Mouse (Mus musculus): ENCODE data around the gene Nup214. TPM values are rescaled to one million over a fixed set of nuclear protein-coding genes. Genes with fewer than 3 reads are reported as not detected.

Nup214 gene
- polyA plus RNA-seq, 1 experiment from 2014 or later = 58.8 TPM

- H3K4me3 ChIP-seq (replicated peaks; ENCODE audit: low read length) = no peak overlapping the region
- WGBS = 57% methylated on average over 5 of the region's 5 CpGs
Measured at GRCm38 (mm10) chr2:32102944-32103343, 128.7 kb downstream of the Nup214 start.

GRCm38 (mm10) chr2:32103557-32103956 lies 129.3 kb downstream of the Nup214 start:
- Histone ChIP-seq H3K4me3 (replicated peaks; ENCODE audit: low read length) (no peak overlapping the region), H3K27ac (ENCODE audit: low read length) (no peak overlapping the region), H3K9me3 (replicated peaks; ENCODE audit: control insufficient read depth, low read length) (no peaks in the 10 kb centered on the region), H3K4me1 (ENCODE audit: control insufficient read depth, insufficient read depth, low read length) (no peaks in the 10 kb centered on the region), H3K4me2 (ENCODE audit: low read depth, low read length) (no peak overlapping the region), H3K36me3 (ENCODE audit: control insufficient read depth, insufficient read depth, low read length) (no peaks in the 10 kb centered on the region), H3K9ac (ENCODE audit: low read length) (no peak overlapping the region), H3K27me3 (ENCODE audit: control insufficient read depth, insufficient read depth, low read length) (no peaks in the 10 kb centered on the region)
- 72% methylated on average over 7 of the region's 7 CpGs for WGBS
- ATAC-seq (ENCODE audit: insufficient read depth, low FRiP score) = no peak

More at GRCm38 (mm10) chr2:32102944-32103343, 128.7 kb downstream of the Nup214 start:
- Histone ChIP-seq H3K9ac (ENCODE audit: low read length) (no peak overlapping the region), H3K36me3 (ENCODE audit: control insufficient read depth, insufficient read depth, low read length) (no peaks in the 10 kb centered on the region), H3K4me2 (ENCODE audit: low read depth, low read length) (no peak overlapping the region), H3K27ac (ENCODE audit: low read length) (no peak overlapping the region), H3K4me1 (ENCODE audit: control insufficient read depth, insufficient read depth, low read length) (no peaks in the 10 kb centered on the region), H3K9me3 (replicated peaks; ENCODE audit: control insufficient read depth, low read length) (no peaks in the 10 kb centered on the region), H3K27me3 (ENCODE audit: control insufficient read depth, insufficient read depth, low read length) (no peaks in the 10 kb centered on the region)
- ATAC-seq (ENCODE audit: insufficient read depth, low FRiP score) = no peak

Small RNAs within 50 kb of the gene (microRNA-seq; reads per million reads assigned to microRNA genes)
- 0.99 reads per million for gene Mir7674

Other genes starting within 250 kb of the Nup214 start
- 0.10 TPM in 1 of 2 replicates, not detected in the other for gene Qrfp, start 163.9 kb upstream of the Nup214 start, polyA plus RNA-seq (2015; fragmentation: Nextera tagmentation; extraction: Ambion mirVana)
- gene Fibcd1, start 128.4 kb upstream of the Nup214 start, polyA plus RNA-seq (2015; fragmentation: Nextera tagmentation; extraction: Ambion mirVana) = 0.19 and 0.24 TPM in 2 replicates
- gene Lamc3, start 87.1 kb upstream of the Nup214 start, polyA plus RNA-seq (2015; fragmentation: Nextera tagmentation; extraction: Ambion mirVana) = 1.3 and 1.9 TPM in 2 replicates
- gene Aif1l, start 24.3 kb upstream of the Nup214 start, polyA plus RNA-seq (2015; fragmentation: Nextera tagmentation; extraction: Ambion mirVana) = 11.6 and 12.4 TPM in 2 replicates
- 1.0 and 2.2 TPM in 2 replicates for gene Fam78a, start 110.4 kb downstream of the Nup214 start, polyA plus RNA-seq (2015; fragmentation: Nextera tagmentation; extraction: Ambion mirVana)
- gene Plpp7, start 121.1 kb downstream of the Nup214 start, polyA plus RNA-seq (2015; fragmentation: Nextera tagmentation; extraction: Ambion mirVana) = 4.6 and 5.7 TPM in 2 replicates
- 22.7 and 27.3 TPM in 2 replicates for gene Prrc2b, start 176.6 kb downstream of the Nup214 start, polyA plus RNA-seq (2015; fragmentation: Nextera tagmentation; extraction: Ambion mirVana)